Mouse (Mus musculus) natural killer cell, adult 2 months (primary cell): Measurements from ENCODE around the gene Cemip2.

ENCODE experiments used
- DNase-seq, 2 experiments: peaks; one replicate each; pipeline ENCODE4 v3.0.0; 2022; ENCODE audit warnings: low spot score in 2 of 2

Gene Cemip2

DNA sequence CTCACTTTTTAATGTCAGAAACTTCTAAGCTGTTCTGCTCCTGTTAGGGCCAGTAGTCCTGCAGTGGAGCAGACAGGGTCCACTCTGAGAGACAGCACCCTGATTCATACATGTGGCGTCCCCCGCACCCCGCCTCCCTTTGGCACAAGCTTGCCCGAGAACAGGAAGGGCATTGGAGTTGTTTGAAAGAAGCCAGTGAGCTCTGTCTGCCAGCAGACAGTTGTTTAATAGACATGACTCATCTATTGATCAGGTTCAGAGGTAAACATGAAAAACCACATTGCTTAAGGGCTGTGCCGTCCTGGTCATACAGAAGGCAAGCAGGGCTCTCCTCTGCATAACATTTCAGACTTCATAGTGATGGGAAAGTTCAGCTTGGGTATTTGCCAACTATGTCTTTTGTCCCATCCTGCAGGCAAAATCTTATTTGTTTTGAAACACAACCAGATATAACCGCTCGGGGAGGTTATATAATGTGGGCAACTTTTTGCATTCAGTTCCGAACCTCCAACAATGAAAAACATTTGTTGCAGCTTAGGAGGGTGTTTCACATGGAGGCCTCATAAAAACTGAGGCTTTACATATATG is 36.4 kb downstream of the Cemip2 start:
- DNase-seq: no peak

DNA sequence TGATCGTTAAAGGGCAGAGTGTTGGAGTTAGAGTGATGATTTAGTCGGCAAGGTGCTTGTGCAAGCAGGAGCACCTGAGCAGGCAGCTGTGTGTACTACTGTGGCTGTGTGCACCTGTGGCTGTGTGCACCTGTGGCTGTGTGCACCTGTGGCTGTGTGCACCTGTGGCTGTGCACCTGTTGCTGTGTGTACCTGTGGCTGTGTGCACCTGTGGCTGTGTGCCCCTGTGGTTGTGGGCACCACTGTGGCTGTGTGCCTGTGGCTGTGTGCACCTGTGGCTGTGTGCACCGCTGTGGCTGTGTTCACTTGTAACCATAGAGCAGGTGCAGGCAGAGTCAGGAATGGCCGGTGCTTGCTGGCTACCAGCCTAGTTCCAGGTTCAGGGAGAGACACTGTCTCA is 38.1 kb downstream of the Cemip2 start:
- no peak for DNase-seq

DNA sequence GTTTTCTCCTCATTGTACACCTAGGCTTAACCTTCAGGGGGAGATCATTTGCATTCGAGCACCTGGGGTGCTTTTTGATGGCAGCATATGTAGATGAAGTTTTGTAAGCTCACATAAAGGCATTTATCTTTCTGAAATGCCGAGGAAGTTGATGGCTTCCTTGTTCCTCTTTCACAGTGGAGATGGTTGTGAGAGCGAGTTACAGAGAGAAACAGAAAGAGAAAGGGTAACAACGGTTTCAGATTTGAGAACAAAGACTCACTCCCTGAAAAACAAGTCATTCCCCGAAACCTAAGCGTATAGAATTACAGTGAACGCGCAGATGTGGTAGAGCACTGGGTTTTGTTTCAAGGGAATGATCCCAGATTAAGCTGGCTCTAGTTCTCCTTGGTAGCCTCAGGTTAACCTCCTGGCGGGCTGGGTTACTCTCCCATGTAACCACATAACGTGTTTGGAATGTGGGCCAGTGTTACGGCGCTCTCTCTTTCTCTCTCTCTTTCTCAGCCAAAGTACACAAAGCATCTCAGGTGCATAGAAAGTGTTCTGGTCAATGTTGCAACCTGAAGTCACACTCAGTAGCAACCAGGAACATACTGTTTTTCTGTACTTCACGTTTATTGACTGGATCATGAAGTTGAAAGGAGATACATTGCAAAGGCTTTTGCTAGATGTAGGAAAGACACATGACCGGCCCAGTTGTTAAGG is 40.0 kb downstream of the Cemip2 start:
- no peak for DNase-seq

DNA sequence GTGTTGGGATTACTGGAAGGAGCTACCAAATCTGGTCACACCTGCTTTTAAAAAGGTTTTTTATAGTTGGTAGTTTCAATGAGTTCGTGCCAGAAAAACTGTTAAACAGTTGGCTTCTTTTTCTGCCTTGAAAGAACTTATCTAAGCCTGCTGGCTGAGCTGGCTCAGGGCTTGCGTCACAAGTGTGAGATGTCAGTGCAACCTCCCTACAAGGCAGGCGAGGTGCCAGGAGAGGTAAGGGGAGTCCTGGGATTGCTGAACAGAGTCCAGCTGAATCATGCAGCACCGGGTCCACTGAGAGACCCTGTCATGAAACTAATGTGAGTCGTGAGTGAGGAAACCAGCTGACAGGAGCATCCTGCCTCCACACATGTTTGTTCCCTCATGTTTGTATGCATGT is 41.4 kb downstream of the Cemip2 start:
- DNase-seq: no peak

DNA sequence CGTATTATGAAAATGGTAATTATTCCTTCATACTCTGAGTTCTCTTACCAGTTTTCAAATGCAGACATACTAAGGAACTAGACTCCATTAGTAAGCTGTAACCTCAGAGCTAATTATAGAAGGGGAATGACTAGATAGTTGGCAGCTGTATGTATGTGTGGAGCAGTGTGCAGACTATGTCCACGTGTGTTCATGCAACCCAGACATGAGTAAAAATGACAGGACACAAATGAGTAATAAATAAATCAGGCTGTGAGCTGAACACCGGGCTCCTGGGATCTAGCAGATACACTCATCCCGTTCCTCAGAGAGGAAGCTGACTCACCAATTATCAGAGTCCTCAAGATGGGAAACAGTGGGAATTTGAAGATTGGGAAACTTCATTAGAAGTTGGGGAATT is 42.0 kb downstream of the Cemip2 start:
- DNase-seq: no peak

DNA sequence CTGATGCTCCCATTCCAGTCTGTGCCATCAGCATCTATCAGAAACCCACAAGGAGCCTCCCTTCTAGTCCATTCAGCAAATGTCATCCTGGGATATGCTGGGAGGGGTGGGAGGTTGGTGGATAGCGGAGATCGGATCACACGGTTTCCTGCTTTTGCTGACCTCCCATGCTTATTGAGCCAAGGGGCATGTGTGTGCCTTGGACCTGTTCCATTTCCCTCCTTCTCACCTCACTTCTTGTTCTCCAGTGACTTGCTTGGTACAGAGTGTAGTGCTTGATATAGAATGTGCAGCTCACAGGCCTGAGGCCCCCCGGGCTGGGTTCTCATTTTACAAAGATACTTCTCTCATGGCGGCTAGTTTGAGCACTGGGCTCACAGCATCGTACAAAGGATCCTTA is 43.7 kb downstream of the Cemip2 start:
- DNase-seq: no peak

GRCm38 (mm10) chr19:21824146-21824545 is 46.0 kb downstream of the Cemip2 start:
- DNase-seq: no peak

- DNase-seq: no peak
These were observed 47.2 kb downstream of the Cemip2 start for GRCm38 (mm10) chr19:21825128-21825885.

DNA sequence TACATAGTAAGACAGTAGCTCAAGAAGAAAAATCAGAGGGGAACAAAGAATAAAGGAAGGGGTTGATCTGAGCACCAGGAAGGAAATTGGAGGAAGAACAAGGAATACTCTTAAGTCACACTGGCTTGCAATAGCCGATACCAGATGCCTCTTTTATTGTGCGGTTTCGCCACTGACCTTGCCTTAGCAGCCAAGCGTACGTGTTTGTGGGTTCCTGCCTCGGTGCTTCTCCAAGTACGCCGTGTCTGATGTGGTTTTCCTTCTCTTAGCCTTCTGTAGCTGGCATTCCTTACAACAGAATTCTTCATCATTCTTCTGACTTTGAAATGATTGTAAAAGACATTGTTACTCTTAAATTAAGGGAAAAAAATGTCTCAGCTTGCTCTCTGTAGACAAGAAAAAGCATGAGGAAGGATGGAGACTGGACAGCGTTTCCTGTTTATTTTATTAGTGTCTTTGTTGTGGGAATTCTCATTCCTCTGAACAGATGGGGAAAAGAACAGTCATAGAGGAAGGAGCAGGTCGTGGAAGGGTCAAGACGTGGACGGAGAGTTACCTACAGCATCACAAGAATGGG is 55.4 kb downstream of the Cemip2 start:
- DNase-seq: no peak

GRCm38 (mm10) chr19:21834952-21835351 is 56.8 kb downstream of the Cemip2 start:
- no peak for DNase-seq

- DNase-seq: no peak
These were observed 72.6 kb downstream of the Cemip2 start for GRCm38 (mm10) chr19:21850721-21851120.

- no peak for DNase-seq
These were observed 76.5 kb downstream of the Cemip2 start for GRCm38 (mm10) chr19:21854526-21855228.

GRCm38 (mm10) chr19:21855421-21856128 is 77.4 kb downstream of the Cemip2 start:
- no peak for DNase-seq

GRCm38 (mm10) chr19:21858846-21859521 is 80.8 kb downstream of the Cemip2 start:
- DNase-seq: no peak

- DNase-seq: peak in 1 of 2 experiments; percentile 64
These were observed 82.0 kb downstream of the Cemip2 start for GRCm38 (mm10) chr19:21860132-21860531.

DNA sequence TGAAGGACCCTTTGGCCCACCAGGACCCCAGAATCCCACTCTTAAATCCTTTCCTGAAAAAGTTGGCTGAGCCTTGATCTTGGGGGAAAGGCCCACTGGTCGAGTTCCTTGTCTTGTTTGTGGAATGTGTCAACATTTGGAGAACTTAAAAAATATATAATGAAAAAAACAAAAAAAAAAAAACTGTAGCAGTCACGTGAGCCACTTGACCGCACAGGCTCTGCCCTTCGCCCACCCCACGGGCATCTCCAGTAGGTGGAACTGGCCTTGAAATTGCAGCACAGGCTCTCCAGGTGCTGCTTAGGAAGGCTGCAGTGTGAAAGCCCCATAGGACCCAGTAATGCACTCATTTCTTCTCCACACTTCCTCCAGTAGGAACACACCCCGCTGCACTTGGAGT is 82.8 kb downstream of the Cemip2 start:
- DNase-seq: no peak

GRCm38 (mm10) chr19:21862289-21862990 is 84.3 kb downstream of the Cemip2 start:
- peak in 1 of 2 experiments; percentile 27 for DNase-seq

GRCm38 (mm10) chr19:21862991-21863931 is 85.1 kb downstream of the Cemip2 start:
- no peak for DNase-seq
